Mouse (Mus musculus): ENCODE results near the gene Slc10a1. TPM values are rescaled to one million over a fixed set of nuclear protein-coding genes. Genes with fewer than 3 reads are reported as not detected.

Slc10a1 gene
- polyA plus RNA-seq (2015; fragmentation: Nextera tagmentation; extraction: Ambion mirVana), result 0.74 and 0.95 TPM in 2 replicates

DNA sequence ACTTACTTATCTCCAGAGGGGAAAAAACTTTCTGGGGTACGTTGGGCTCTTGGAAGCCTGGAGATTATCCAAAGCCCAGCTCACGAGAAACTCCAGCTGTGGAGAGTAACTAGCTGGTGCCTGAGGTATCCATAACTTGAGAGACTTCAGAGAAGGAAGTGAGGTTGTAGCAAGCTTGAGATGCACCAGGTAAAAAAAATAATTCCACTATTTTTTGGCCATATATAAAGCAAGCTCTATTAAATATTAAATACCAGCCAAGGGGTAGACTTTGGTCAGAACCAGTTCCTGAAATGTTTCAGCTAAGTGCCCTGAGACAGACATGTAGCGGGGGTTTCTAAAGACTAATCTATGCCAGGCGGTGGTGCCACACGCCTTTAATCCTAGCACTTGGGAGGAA lies at the start of gene Slc10a1:
Gene Slc10a1 (minus strand): TSS at position 101 of the 400 bp plus-strand sequence.
- H3K4me1 ChIP-seq (replicated peaks), result no peaks in the 10 kb centered on the region; the same call in 1 of the 2 replicates
- 72% methylated on average over 5 of the region's 5 CpGs for WGBS (ENCODE audit: insufficient replicate concordance)
- no peaks in the 10 kb centered on the region for H3K9me3 ChIP-seq (replicated peaks)
- H3K4me2 ChIP-seq, result no peak within 1 kb of the TSS
- no peaks in the 10 kb centered on the region for H3K36me3 ChIP-seq
- no peak for ATAC-seq (ENCODE audit: low read depth)
- DNase-seq, result no peak
- peaks cover 3% of the 10 kb centered on the region; the same call in 1 of the 2 replicates for H3K27me3 ChIP-seq
- H3K9ac ChIP-seq, result no peak within 1 kb of the TSS
- no peak within 1 kb of the TSS for H3K27ac ChIP-seq
- H3K4me3 ChIP-seq (replicated peaks), result no peak within 1 kb of the TSS

DNA sequence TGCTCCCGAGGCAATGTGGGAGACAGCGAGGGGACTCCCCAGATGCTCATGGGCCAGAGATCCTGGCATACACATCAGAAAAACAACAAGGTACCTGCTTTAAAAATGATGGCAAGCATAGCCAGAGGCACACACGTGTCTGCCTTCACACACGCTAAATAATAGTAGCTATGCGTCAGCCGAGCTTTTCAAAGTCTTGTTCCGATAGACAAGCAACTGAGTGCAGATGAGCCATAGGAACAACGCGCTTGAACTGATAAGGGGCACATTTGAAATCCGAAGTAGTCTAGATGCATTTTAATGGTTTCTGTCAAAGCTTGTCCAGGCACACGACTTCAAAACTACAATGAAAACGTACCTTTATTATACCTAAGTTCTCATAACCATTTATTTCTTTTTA lies 49.1 kb upstream of the Slc10a1 start:
- Histone ChIP-seq H3K4me3 (replicated peaks) (no peak overlapping the region), H3K9ac (no peak overlapping the region), H3K4me2 (no peak overlapping the region), H3K36me3 (no peaks in the 10 kb centered on the region), H3K27me3 (no peaks in the 10 kb centered on the region), H3K27ac (no peak overlapping the region), H3K9me3 (replicated peaks) (no peaks in the 10 kb centered on the region), H3K4me1 (replicated peaks) (no peaks in the 10 kb centered on the region)
- ATAC-seq (ENCODE audit: low read depth), result no peak
- WGBS (ENCODE audit: insufficient replicate concordance), result 79% methylated on average over 12 of the region's 12 CpGs
- DNase-seq, result no peak

DNA sequence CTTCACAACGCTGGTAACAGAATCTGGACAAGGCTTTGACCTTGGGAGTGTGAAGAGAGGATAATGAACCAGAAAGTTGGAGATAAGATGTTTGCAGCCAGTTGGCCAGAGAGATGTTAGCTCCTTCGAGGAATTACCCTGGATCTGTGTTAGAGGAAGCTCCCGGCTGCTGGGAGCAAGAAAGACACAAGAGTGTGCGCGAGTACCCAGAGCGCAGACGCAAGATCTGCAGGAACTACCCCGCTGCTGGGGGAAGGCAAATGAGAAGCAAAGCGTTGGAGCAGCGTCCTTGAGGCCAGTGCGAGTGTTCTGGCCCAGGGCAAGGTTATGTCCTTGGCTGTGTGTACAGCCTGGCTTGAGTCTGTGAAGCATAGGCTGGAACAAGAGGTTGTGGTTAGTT lies 45.0 kb upstream of the Slc10a1 start:
- ATAC-seq (ENCODE audit: low read depth), result no peak
- no peak for DNase-seq
- H3K9ac ChIP-seq, result no peak overlapping the region
- H3K9me3 ChIP-seq (replicated peaks), result no peaks in the 10 kb centered on the region
- no peaks in the 10 kb centered on the region for H3K27me3 ChIP-seq
- H3K4me1 ChIP-seq (replicated peaks), result no peaks in the 10 kb centered on the region
- WGBS (ENCODE audit: insufficient replicate concordance), result 64% methylated on average over 11 of the region's 11 CpGs
- no peak overlapping the region for H3K4me2 ChIP-seq
- H3K4me3 ChIP-seq (replicated peaks), result no peak overlapping the region
- no peaks in the 10 kb centered on the region for H3K36me3 ChIP-seq
- no peak overlapping the region for H3K27ac ChIP-seq

DNA sequence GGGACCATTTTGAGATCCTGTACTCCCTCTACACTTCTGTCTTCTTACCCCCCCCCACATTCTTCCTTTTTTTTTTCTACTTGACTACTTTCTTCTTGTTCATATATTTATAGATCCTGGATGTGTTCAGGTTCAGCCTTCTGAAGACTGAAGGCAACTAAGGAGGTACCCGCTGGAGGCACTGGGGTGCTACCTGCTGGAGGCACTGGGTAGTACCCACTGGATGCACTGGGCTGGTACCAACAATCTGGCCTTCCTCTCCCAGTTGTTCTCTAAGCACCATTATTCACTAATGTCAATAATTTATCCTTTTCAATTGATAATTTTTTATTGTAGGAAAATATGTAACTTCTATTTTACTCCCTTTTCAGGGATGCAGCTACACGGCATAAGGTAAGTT lies 43.5 kb upstream of the Slc10a1 start:
- Histone ChIP-seq H3K27ac (no peak overlapping the region), H3K4me3 (replicated peaks) (no peak overlapping the region), H3K4me1 (replicated peaks) (no peaks in the 10 kb centered on the region), H3K36me3 (no peaks in the 10 kb centered on the region), H3K4me2 (no peak overlapping the region), H3K27me3 (no peaks in the 10 kb centered on the region), H3K9ac (no peak overlapping the region), H3K9me3 (replicated peaks) (no peaks in the 10 kb centered on the region)
- no peak for DNase-seq
- ATAC-seq (ENCODE audit: low read depth), result no peak
- 61% methylated on average over 2 of the region's 2 CpGs for WGBS (ENCODE audit: insufficient replicate concordance)

DNA sequence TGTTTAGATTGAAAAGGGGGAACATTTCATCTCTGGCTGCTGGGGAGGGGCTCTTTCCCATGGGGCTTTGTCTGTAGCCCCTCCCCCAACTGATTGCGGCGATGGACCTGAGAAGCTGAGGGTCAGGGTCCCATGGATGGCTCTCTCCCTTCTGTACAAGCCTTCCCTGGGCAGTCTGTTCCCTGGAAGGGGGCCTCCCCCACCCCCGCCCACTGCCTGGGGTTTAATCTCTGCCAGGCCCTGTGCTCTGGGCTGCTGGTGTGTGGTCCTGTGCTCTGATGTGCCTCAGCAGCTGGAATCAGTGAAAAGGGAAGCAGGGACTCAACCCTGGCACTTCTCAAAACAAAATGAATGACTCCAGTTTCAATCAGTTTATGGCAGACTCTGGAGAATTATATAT lies 41.3 kb upstream of the Slc10a1 start:
- Histone ChIP-seq H3K4me1 (replicated peaks) (no peaks in the 10 kb centered on the region), H3K4me3 (replicated peaks) (no peak overlapping the region), H3K36me3 (no peaks in the 10 kb centered on the region), H3K27me3 (no peaks in the 10 kb centered on the region), H3K4me2 (no peak overlapping the region), H3K9ac (no peak overlapping the region), H3K27ac (no peak overlapping the region), H3K9me3 (replicated peaks) (no peaks in the 10 kb centered on the region)
- DNase-seq (no peak), ATAC-seq (ENCODE audit: low read depth) (no peak)
- WGBS (ENCODE audit: insufficient replicate concordance), result 32% methylated on average over 3 of the region's 3 CpGs

DNA sequence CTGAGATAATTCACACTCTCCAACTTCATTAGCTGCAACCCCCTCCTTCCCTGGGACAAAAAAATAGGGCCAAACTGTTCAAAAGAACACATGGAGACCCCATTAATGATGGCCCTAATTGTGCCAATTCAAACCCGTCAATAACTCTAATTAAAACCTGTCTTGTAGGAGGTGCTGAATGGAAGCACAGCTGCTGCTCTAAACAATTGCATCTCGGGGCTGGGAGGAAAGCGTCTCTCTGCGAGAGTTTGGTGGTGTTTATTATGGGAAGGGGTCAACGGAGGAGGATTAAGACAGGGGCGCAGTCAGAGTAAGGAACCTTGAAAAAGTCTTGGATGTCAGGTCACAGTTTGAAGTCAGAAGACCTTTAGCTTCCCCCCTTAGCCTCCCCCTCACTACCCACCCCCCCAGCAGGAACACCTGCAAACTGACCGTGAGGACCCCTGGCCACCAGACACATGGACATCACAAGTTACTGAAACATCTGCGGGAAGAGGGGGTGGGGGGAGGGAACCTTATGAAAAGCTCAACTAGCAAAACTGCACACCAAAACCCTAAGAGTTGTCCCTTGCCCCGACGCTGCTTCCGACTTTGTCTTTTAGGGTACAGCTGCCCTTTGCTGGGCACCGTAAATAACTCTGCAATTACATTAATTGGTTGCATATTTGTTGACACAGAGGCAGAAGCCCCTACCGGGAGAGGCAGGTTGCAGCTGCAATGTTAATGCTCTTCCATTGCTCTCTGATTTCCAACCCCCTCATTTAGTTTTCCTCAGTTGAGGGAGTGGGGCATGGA lies 34.5 kb upstream of the Slc10a1 start:
- ATAC-seq (ENCODE audit: low read depth) (no peak), DNase-seq (no peak)
- Histone ChIP-seq H3K9me3 (replicated peaks) (no peaks in the 10 kb centered on the region), H3K4me1 (replicated peaks) (peaks cover 6% of the 10 kb centered on the region; the same call in 1 of the 2 replicates), H3K9ac (no peak overlapping the region), H3K4me2 (no peak overlapping the region), H3K27me3 (peaks cover 8% of the 10 kb centered on the region), H3K36me3 (no peaks in the 10 kb centered on the region), H3K4me3 (replicated peaks) (no peak overlapping the region), H3K27ac (no peak overlapping the region)
- 59% methylated on average over 13 of the region's 13 CpGs for WGBS (ENCODE audit: insufficient replicate concordance)

DNA sequence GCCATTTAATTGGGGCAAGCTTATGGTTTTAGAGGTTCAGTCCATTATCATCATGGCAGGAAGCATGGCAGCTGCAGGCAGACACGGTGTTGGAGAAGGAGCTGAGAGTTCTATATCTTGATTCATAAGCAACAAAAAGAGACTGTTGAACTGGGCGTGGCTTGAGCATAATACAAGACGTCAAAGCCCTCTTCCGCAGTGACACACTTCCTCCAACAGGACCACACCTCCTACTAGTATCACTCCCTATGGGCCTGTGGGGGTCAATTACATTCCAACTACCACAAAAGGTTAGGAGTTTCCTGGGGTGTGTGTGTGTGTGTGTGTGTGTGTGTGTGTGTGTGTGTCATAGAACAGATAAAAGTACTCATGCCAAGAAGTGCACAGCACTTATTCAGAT lies 32.4 kb upstream of the Slc10a1 start:
- Histone ChIP-seq H3K4me2 (no peak overlapping the region), H3K4me3 (replicated peaks) (no peak overlapping the region), H3K27ac (no peak overlapping the region), H3K36me3 (no peaks in the 10 kb centered on the region), H3K27me3 (peaks cover 16% of the 10 kb centered on the region), H3K9me3 (replicated peaks) (no peaks in the 10 kb centered on the region), H3K4me1 (replicated peaks) (peaks cover 6% of the 10 kb centered on the region; the same call in 1 of the 2 replicates), H3K9ac (no peak overlapping the region)
- DNase-seq (no peak), ATAC-seq (ENCODE audit: low read depth) (no peak)
- 43% methylated on average over 4 of the region's 4 CpGs for WGBS (ENCODE audit: insufficient replicate concordance)

DNA sequence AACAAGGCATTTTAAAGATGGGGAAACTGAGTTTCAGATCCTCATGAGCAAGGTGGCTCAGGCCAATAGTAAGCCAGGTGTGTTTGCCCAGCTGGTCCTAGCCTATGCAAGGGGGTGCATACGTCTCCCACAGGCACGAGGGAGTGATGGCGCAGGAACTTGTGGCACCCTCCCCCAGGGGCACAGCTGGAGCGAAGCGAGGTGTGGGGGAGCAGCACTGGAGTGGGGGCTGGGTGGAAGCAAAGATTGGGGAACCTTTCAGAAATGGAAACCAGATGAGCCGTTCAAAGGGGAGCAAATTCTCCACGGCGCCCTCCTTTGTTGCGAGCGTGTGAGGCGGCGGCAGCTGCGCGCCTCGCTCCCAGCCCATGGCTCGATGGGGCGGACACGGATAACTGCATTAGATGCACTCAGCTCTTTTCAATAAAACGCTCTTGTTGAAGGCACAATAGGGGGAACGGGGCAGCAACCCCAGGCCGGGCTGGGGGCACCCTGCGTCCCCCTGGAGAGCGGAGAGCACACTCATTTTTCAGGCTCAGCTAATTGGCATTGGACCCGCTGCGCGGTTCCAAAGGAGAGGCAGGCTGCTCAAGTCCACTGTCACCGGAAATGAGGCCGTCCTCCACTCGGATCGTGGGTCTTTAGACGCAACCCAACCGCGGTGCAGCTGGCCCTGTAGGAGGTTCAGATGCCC lies 30.2 kb upstream of the Slc10a1 start:
- no peak for DNase-seq
- Histone ChIP-seq H3K9me3 (replicated peaks) (no peaks in the 10 kb centered on the region), H3K9ac (no peak overlapping the region), H3K4me2 (peak overlapping the region; percentile 34), H3K27ac (no peak overlapping the region), H3K4me1 (replicated peaks) (peaks cover 6% of the 10 kb centered on the region; the same call in 1 of the 2 replicates), H3K4me3 (replicated peaks) (no peak overlapping the region; the same call in 1 of the 2 replicates), H3K27me3 (peaks cover 16% of the 10 kb centered on the region), H3K36me3 (no peaks in the 10 kb centered on the region)
- WGBS (ENCODE audit: insufficient replicate concordance), result 13% methylated on average over 33 of the region's 33 CpGs
- no peak for ATAC-seq (ENCODE audit: low read depth)

DNA sequence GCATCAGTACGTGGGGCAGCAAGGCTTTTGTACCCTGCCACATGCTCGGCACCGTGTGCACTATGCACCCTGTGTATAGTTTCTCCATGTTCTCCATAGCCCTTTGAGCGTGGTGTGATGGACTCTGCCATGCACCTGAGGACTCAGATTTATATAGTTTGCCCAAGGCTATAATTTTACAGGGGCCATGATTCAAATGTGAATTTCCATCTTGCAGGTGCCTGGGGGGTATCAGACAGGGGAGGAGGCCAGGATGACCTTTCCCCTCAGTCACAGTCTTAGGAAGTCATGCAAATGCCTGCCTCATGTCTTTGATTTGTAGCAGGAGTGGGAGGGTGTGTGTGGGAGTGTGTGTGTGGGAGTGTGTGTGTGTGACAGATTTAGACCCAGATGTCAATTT lies 29.1 kb upstream of the Slc10a1 start:
- Histone ChIP-seq H3K27me3 (peaks cover 16% of the 10 kb centered on the region), H3K27ac (no peak overlapping the region), H3K4me3 (replicated peaks) (no peak overlapping the region), H3K36me3 (no peaks in the 10 kb centered on the region), H3K9ac (no peak overlapping the region), H3K4me1 (replicated peaks) (peaks cover 6% of the 10 kb centered on the region; the same call in 1 of the 2 replicates), H3K9me3 (replicated peaks) (no peaks in the 10 kb centered on the region), H3K4me2 (no peak overlapping the region)
- 73% methylated on average over 4 of the region's 4 CpGs for WGBS (ENCODE audit: insufficient replicate concordance)
- DNase-seq, result no peak
- no peak for ATAC-seq (ENCODE audit: low read depth)

DNA sequence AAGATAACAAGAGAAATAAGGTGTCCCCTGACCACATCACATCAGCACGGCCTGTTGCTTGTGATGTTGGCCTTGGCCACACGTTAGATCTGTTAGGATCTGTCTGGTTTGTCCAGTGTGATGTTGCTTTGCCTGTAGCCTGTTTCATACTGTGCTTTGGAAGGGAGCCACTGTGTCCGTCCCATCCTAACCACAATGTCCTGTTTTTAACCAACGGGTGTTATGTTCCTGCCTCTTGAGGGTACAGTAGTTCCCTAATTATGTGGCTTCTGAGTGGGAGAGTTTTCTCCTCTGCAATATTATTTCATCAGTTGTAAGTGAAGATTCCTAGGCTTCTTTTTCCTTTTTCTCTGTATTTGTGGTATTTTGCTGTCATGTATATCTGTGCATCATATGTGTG lies 26.8 kb upstream of the Slc10a1 start:
- H3K9me3 ChIP-seq (replicated peaks), result no peaks in the 10 kb centered on the region
- no peak overlapping the region for H3K4me3 ChIP-seq (replicated peaks)
- no peak overlapping the region for H3K4me2 ChIP-seq
- no peaks in the 10 kb centered on the region for H3K36me3 ChIP-seq
- peaks cover 16% of the 10 kb centered on the region for H3K27me3 ChIP-seq
- peaks cover 6% of the 10 kb centered on the region; the same call in 1 of the 2 replicates for H3K4me1 ChIP-seq (replicated peaks)
- H3K27ac ChIP-seq, result no peak overlapping the region
- WGBS (ENCODE audit: insufficient replicate concordance), result 26% methylated on average over 4 of the region's 4 CpGs
- DNase-seq (no peak), ATAC-seq (ENCODE audit: low read depth) (no peak)
- H3K9ac ChIP-seq, result no peak overlapping the region

DNA sequence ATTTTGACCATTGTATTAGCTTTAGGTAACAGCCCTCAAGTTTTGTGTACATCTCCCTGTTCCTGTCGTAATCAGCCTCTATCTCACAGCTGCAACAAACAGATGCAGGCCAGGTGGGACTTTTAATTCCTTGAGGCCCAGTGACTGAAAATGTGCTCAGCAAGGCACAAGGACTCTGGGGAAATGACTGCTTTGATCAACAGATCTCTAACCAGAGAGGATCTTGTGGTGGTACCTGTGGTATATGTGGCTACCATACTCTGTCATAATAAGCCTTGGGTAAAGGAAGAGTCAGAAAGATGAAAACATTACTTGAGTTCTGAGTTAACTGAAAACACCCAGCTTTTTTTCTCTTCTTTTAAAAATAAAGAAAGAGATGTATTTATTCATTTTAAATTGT lies 25.3 kb upstream of the Slc10a1 start:
- H3K36me3 ChIP-seq, result no peaks in the 10 kb centered on the region
- no peak for DNase-seq
- peaks cover 5% of the 10 kb centered on the region; the same call in 1 of the 2 replicates for H3K4me1 ChIP-seq (replicated peaks)
- no peaks in the 10 kb centered on the region for H3K9me3 ChIP-seq (replicated peaks)
- WGBS (ENCODE audit: insufficient replicate concordance), result 71% methylated on average over 1 of the region's 1 CpGs
- ATAC-seq (ENCODE audit: low read depth), result no peak
- peaks cover 12% of the 10 kb centered on the region for H3K27me3 ChIP-seq
- H3K9ac ChIP-seq, result no peak overlapping the region
- H3K4me3 ChIP-seq (replicated peaks), result no peak overlapping the region
- no peak overlapping the region for H3K27ac ChIP-seq
- H3K4me2 ChIP-seq, result no peak overlapping the region
